ENCODE assay signal across 15 mouse cellular contexts in the genomic region with DNA sequence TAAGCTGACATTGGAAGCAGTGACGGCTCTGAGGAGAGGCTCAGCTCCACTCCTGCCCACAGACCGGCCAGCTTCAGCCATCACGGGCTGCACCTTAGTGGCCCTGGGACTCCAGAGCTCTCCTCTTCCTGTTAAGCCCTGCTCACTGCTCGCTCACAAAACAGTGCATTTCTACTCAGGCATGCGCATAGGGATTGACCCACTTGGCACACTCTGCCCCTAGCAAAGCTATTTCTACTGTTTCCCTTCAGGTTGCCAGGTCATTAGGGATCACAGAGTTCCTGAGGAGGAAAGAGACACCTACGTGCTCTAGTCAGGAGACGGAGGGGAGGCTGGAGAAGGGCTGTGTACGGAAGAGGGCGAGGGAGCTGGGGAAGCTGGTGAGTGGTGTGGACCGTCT. TPM values are rescaled to one million over a fixed set of nuclear protein-coding genes. Genes with fewer than 3 reads are reported as not detected.
A peak's percentile ranks its signal among the peaks of the same experiment; 100 is the strongest.
DNase-seq lines count a peak whose midpoint lies in the region; ATAC-seq and TF ChIP-seq lines count a peak whose summit lies in the region.
"Had no signal": no experiment of that assay in that cellular context is flagged by ENCODE, and none has a peak within 500 bp of the region (broad histone marks: within the 10 kb centered on the region; RNA-seq: fewer than 3 reads in every experiment).

No protein-coding gene starts in this region.

- TF ChIP-seq POLR2A in cortical plate, adult 2 months (IDR thresholded peaks at IDR 0.05; ENCODE audit: extremely low read depth, insufficient read depth, low read length), result no peak
- no peak for TF ChIP-seq POLR2A in heart, adult 2 months (IDR thresholded peaks at IDR 0.05; ENCODE audit: insufficient read depth, low read depth, low read length)

- no peak for TF ChIP-seq EP300 in liver, postnatal 0 days (IDR thresholded peaks at IDR 0.05; ENCODE audit: low read depth)
- no peak for TF ChIP-seq EP300 in heart, adult 2 months (IDR thresholded peaks at IDR 0.05; ENCODE audit: insufficient read depth, low read depth, low read length)

- WGBS in forebrain, embryonic 10.5 days, result 79% methylated on average over 10 of the region's 10 CpGs
- WGBS in forebrain, embryonic 16.5 days, result 73% methylated on average over 10 of the region's 10 CpGs
- 71% methylated on average over 10 of the region's 10 CpGs for WGBS in liver, postnatal 0 days (ENCODE audit: insufficient replicate concordance)
- 87% methylated on average over 10 of the region's 10 CpGs for WGBS in heart, adult 2 months

- H3K4me1 ChIP-seq in forebrain, embryonic 10.5 days, result peaks cover 34% of the 10 kb centered on the region
- H3K4me1 ChIP-seq in forebrain, embryonic 16.5 days (replicated peaks; ENCODE audit: control insufficient read depth, insufficient read depth, low read length), result no peaks in the 10 kb centered on the region
- H3K4me1 ChIP-seq in cortical plate, adult 2 months (ENCODE audit: control insufficient read depth, insufficient read depth, low read length), result peaks cover 10% of the 10 kb centered on the region
- H3K4me1 ChIP-seq in liver, postnatal 0 days (ENCODE audit: insufficient read depth), result peaks cover 19% of the 10 kb centered on the region
- H3K4me1 ChIP-seq in heart, adult 2 months (ENCODE audit: control insufficient read depth, insufficient read depth, low read length), result no peaks in the 10 kb centered on the region

- H3K36me3 ChIP-seq in forebrain, embryonic 10.5 days (replicated peaks), result peaks cover 66% of the 10 kb centered on the region
- H3K36me3 ChIP-seq in forebrain, embryonic 16.5 days (ENCODE audit: control insufficient read depth, insufficient read depth), result peaks cover 13% of the 10 kb centered on the region; the same call in 1 of the 2 replicates
- H3K36me3 ChIP-seq in liver, postnatal 0 days (replicated peaks; ENCODE audit: insufficient read depth, low read length), result peaks cover 22% of the 10 kb centered on the region
- H3K36me3 ChIP-seq in heart, adult 2 months (ENCODE audit: control insufficient read depth, insufficient read depth, low read length), result no peaks in the 10 kb centered on the region

- H3K79me2 ChIP-seq in heart, adult 2 months (replicated peaks; ENCODE audit: control insufficient read depth, insufficient read depth, low read length), result no peaks in the 10 kb centered on the region

- no peak overlapping the region for H3K4me2 ChIP-seq in forebrain, embryonic 16.5 days (ENCODE audit: low read length)
- peak overlapping the region; percentile 56 for H3K4me2 ChIP-seq in liver, postnatal 0 days (ENCODE audit: low read depth, low read length)

- no peak for TF ChIP-seq CTCF in layer of hippocampus, adult 2 months (conservative IDR thresholded peaks at IDR 0.05)
- no peak for TF ChIP-seq CTCF in cortical plate, adult 2 months (IDR thresholded peaks at IDR 0.05; ENCODE audit: extremely low read depth, insufficient read depth, low read length)
- no peak for TF ChIP-seq CTCF in liver, postnatal 0 days (IDR thresholded peaks at IDR 0.05; ENCODE audit: low read depth)
- no peak for TF ChIP-seq CTCF in heart, adult 2 months (IDR thresholded peaks at IDR 0.05)

- H3K4me3 ChIP-seq in forebrain, embryonic 10.5 days, result no peak overlapping the region
- H3K4me3 ChIP-seq in forebrain, embryonic 16.5 days (replicated peaks; ENCODE audit: low read length), result no peak overlapping the region
- no peak overlapping the region for H3K4me3 ChIP-seq in layer of hippocampus, adult 2 months
- H3K4me3 ChIP-seq in cortical plate, adult 2 months (ENCODE audit: insufficient read depth, low read length), result no peak overlapping the region
- no peak overlapping the region for H3K4me3 ChIP-seq in liver, postnatal 0 days (ENCODE audit: low read depth, low read length)
- H3K4me3 ChIP-seq in heart, adult 2 months, result no peak overlapping the region
- H3K4me3 ChIP-seq: erythroblast, embryonic 14.5 days had no signal

- H3K27me3 ChIP-seq in forebrain, embryonic 10.5 days (ENCODE audit: poor library complexity, severe bottlenecking), result no peaks in the 10 kb centered on the region
- no peaks in the 10 kb centered on the region for H3K27me3 ChIP-seq in forebrain, embryonic 16.5 days (replicated peaks; ENCODE audit: control insufficient read depth, insufficient read depth, low read length)
- H3K27me3 ChIP-seq in liver, postnatal 0 days (ENCODE audit: insufficient read depth, low read length), result no peaks in the 10 kb centered on the region
- H3K27me3 ChIP-seq in heart, adult 2 months (ENCODE audit: control insufficient read depth, insufficient read depth, low read length), result no peaks in the 10 kb centered on the region

- no peak overlapping the region for H3K9ac ChIP-seq in forebrain, embryonic 16.5 days (replicated peaks; ENCODE audit: low read depth, low read length)
- no peak overlapping the region; the same call in 1 of the 2 replicates for H3K9ac ChIP-seq in liver, postnatal 0 days (replicated peaks)
- no peak overlapping the region for H3K9ac ChIP-seq in heart, adult 2 months (ENCODE audit: low read depth, low read length)

- intact Hi-C loops in heart, adult 2 months (cut with DNase I), result no loop called here

- DNase-seq in forebrain, embryonic 10.5 days (ENCODE audit: extremely low spot score, low spot score), result no peak
- no peak for DNase-seq in layer of hippocampus, adult 2 months (ENCODE audit: low spot score in 2 of 2)
- DNase-seq in layer of hippocampus, postnatal 25 days (ENCODE audit: extremely low spot score in 1 of 2, low spot score in 1 of 2), result no peak
- DNase-seq in liver, postnatal 0 days, result peak; percentile 53
- no peak for DNase-seq in heart, adult 8-10 months (ENCODE audit: low spot score)
- no peak for DNase-seq in heart, adult 2 months
- DNase-seq: adrenal gland, postnatal 25 days; heart, postnatal 10 days; lung, postnatal 10 days; spleen, adult 18-20 months had no signal

- H3K27ac ChIP-seq in forebrain, embryonic 10.5 days, result peak overlapping the region; percentile 75
- no peak overlapping the region for H3K27ac ChIP-seq in forebrain, embryonic 16.5 days (ENCODE audit: low read length)
- H3K27ac ChIP-seq in layer of hippocampus, adult 2 months, result peak overlapping the region; percentile 59; the same call in 1 of the 2 replicates
- H3K27ac ChIP-seq in cortical plate, adult 2 months (ENCODE audit: insufficient read depth, low read length), result peak overlapping the region; percentile 11; the same call in 1 of the 2 replicates
- H3K27ac ChIP-seq in liver, postnatal 0 days (ENCODE audit: low read depth), result peak overlapping the region; percentile 90
- H3K27ac ChIP-seq in heart, adult 2 months, result no peak overlapping the region

- H3K9me3 ChIP-seq in forebrain, embryonic 10.5 days, result no peaks in the 10 kb centered on the region
- H3K9me3 ChIP-seq in forebrain, embryonic 16.5 days (ENCODE audit: control insufficient read depth, low read length), result no peaks in the 10 kb centered on the region
- H3K9me3 ChIP-seq in liver, postnatal 0 days (ENCODE audit: low read length), result no peaks in the 10 kb centered on the region

- no peak for ATAC-seq in forebrain, embryonic 16.5 days
- peak; percentile 83 for ATAC-seq in liver, postnatal 0 days
- ATAC-seq: CD4-positive, CD25-positive, alpha-beta regulatory T cell, adult 4 months had no signal

RNA-seq across cellular contexts. Expression of a gene that starts 15.9 kb away (rescaled TPM):
- polyA plus RNA-seq in forebrain, embryonic 10.5 days (2016; fragmentation: Nextera tagmentation; extraction: Ambion mirVana), result 4.2 and 5.2 TPM in 2 replicates
- polyA plus RNA-seq in forebrain, embryonic 16.5 days (2015; fragmentation: Nextera tagmentation; extraction: Ambion mirVana), result 3.2 and 3.3 TPM in 2 replicates
- total RNA-seq in layer of hippocampus, adult 2 months (2021), result 10 to 100 TPM; 12.8 to 13.2 TPM
- 10 to 100 TPM; 10.3 to 12.7 TPM for total RNA-seq in layer of hippocampus, postnatal 25 days (2021)
- 7.0 and 7.8 TPM in 2 replicates for polyA plus RNA-seq in cortical plate, adult 2 months (2012; rRNA removed)
- polyA plus RNA-seq in liver, postnatal 0 days (2015; fragmentation: Nextera tagmentation; extraction: Ambion mirVana), result 1.1 and 1.8 TPM in 2 replicates
- 10 to 100 TPM; 10.5 to 12.1 (median 11.1) TPM for total RNA-seq in heart, adult 8-10 months (2022)
- 10 to 100 TPM in 1 of 2 experiments, 1 to 10 TPM in 1; 9.1 to 10.3 TPM for total RNA-seq in heart, adult 2 months (2021)
- polyA plus RNA-seq in heart, adult 2 months (2012; rRNA removed), result 4.8 and 8.2 TPM in 2 replicates

RNA-seq across cellular contexts. Expression of a gene that starts 23.0 kb away (rescaled TPM):
- 99.6 and 106 TPM in 2 replicates for polyA plus RNA-seq in forebrain, embryonic 10.5 days (2016; fragmentation: Nextera tagmentation; extraction: Ambion mirVana)
- polyA plus RNA-seq in forebrain, embryonic 16.5 days (2015; fragmentation: Nextera tagmentation; extraction: Ambion mirVana), result 76.1 and 87.1 TPM in 2 replicates
- total RNA-seq in layer of hippocampus, adult 2 months (2021), result 10 to 100 TPM; 63.4 to 65.1 TPM
- 10 to 100 TPM; 70.4 to 76.3 TPM for total RNA-seq in layer of hippocampus, postnatal 25 days (2021)
- 116 and 121 TPM in 2 replicates for polyA plus RNA-seq in cortical plate, adult 2 months (2012; rRNA removed)
- 30.6 and 34.2 TPM in 2 replicates for polyA plus RNA-seq in liver, postnatal 0 days (2015; fragmentation: Nextera tagmentation; extraction: Ambion mirVana)
- total RNA-seq in heart, adult 8-10 months (2022), result 10 to 100 TPM; 21.7 to 28.5 (median 27.8) TPM
- 10 to 100 TPM; 27.3 to 31.1 TPM for total RNA-seq in heart, adult 2 months (2021)
- 27.1 and 30.1 TPM in 2 replicates for polyA plus RNA-seq in heart, adult 2 months (2012; rRNA removed)

RNA-seq across cellular contexts. Expression of a gene that starts 23.1 kb away (rescaled TPM):
- 6.6 and 7.2 TPM in 2 replicates for polyA plus RNA-seq in forebrain, embryonic 10.5 days (2016; fragmentation: Nextera tagmentation; extraction: Ambion mirVana)
- 8.6 and 9.3 TPM in 2 replicates for polyA plus RNA-seq in forebrain, embryonic 16.5 days (2015; fragmentation: Nextera tagmentation; extraction: Ambion mirVana)
- total RNA-seq in layer of hippocampus, adult 2 months (2021), result 10 to 100 TPM; 39.5 to 42.0 TPM
- total RNA-seq in layer of hippocampus, postnatal 25 days (2021), result 10 to 100 TPM; 40.5 to 41.4 TPM
- polyA plus RNA-seq in cortical plate, adult 2 months (2012; rRNA removed), result 35.3 and 36.9 TPM in 2 replicates
- 0.63 and 1.1 TPM in 2 replicates for polyA plus RNA-seq in liver, postnatal 0 days (2015; fragmentation: Nextera tagmentation; extraction: Ambion mirVana)
- 1 to 10 TPM; 4.9 to 5.8 (median 5.3) TPM for total RNA-seq in heart, adult 8-10 months (2022)
- total RNA-seq in heart, adult 2 months (2021), result 1 to 10 TPM; 5.1 to 5.2 TPM
- polyA plus RNA-seq in heart, adult 2 months (2012; rRNA removed), result 3.6 and 5.9 TPM in 2 replicates

RNA-seq across cellular contexts. Expression of a gene that starts 25.2 kb away (rescaled TPM):
- polyA plus RNA-seq in forebrain, embryonic 10.5 days (2016; fragmentation: Nextera tagmentation; extraction: Ambion mirVana), result 11.7 and 12.0 TPM in 2 replicates
- 13.4 and 13.6 TPM in 2 replicates for polyA plus RNA-seq in forebrain, embryonic 16.5 days (2015; fragmentation: Nextera tagmentation; extraction: Ambion mirVana)
- 10 to 100 TPM; 10.4 to 13.7 TPM for total RNA-seq in layer of hippocampus, adult 2 months (2021)
- total RNA-seq in layer of hippocampus, postnatal 25 days (2021), result 10 to 100 TPM; 10.5 to 11.4 TPM
- 10.6 and 12.4 TPM in 2 replicates for polyA plus RNA-seq in cortical plate, adult 2 months (2012; rRNA removed)
- polyA plus RNA-seq in liver, postnatal 0 days (2015; fragmentation: Nextera tagmentation; extraction: Ambion mirVana), result 0.13 and 0.29 TPM in 2 replicates
- under 1 TPM; 0.50 to 0.80 (median 0.70) TPM for total RNA-seq in heart, adult 8-10 months (2022)
- under 1 TPM; 0.36 to 0.86 TPM for total RNA-seq in heart, adult 2 months (2021)
- polyA plus RNA-seq in heart, adult 2 months (2012; rRNA removed), result 0.82 and 1.1 TPM in 2 replicates
- total RNA-seq: common myeloid progenitor, adult 5-6 weeks had no signal
- polyA plus RNA-seq: erythroblast, embryonic 14.5 days had no signal

Comparison
In these comparisons a context has a peak if more than half of its experiments do, and no peak if none do; other contexts are left out.
1. H3K27ac ChIP-seq: peak in forebrain, embryonic 10.5 days (single experiment), layer of hippocampus, adult 2 months (single experiment), cortical plate, adult 2 months (single experiment) and liver, postnatal 0 days (single experiment); none in forebrain, embryonic 16.5 days (single experiment) and heart, adult 2 months (single experiment).